Mouse (Mus musculus): ENCODE results near the gene Vps13c.

- no peak for TF ChIP-seq CTCF (IDR thresholded peaks at IDR 0.05; ENCODE audit: control insufficient read depth, insufficient read depth, insufficient replicate concordance, low read depth, low read length)
- no peak for TF ChIP-seq POLR2A (IDR thresholded peaks at IDR 0.05; ENCODE audit: control insufficient read depth, low read depth, low read length)
These were observed 23.8 kb downstream of the Vps13c start for GRCm38 (mm10) chr9:67864011-67864410.
